Mouse (Mus musculus) olfactory bulb, adult 2 months (tissue): ENCODE measurements at regions not wholly inside any gene's neighbourhood (a gene's known extent, or its start where the extent isn't known, plus 50 kb on each side); places are given as distances from the start of the nearest gene placed in this dataset.

Experiments used
- CTCF ChIP-seq: fragments of 200-500 bp; IDR thresholded peaks from 2 replicates; pipeline ENCODE4 v1.5.1; 2012; ENCODE audit warnings: low read depth, mild to moderate bottlenecking, low read length, moderate library complexity; ENCODE audit not compliant: insufficient read depth
- POLR2A ChIP-seq: fragments of 200-500 bp; IDR thresholded peaks from 2 replicates; pipeline ENCODE4 v1.6.1; 2012; ENCODE audit warnings: mild to moderate bottlenecking, low read depth, low read length, moderate library complexity; ENCODE audit not compliant: insufficient read depth

- TF ChIP-seq CTCF (no peak), POLR2A (no peak)
Observed at GRCm38 (mm10) chr14:102718558-102718957, 263.9 kb downstream of the Kctd12 start.
